Mouse (Mus musculus) embryonic fibroblast, embryonic 13.5 days (primary cell): ENCODE measurements around the gene Drg1.

ENCODE experiments used
- CTCF ChIP-seq: IDR thresholded peaks from 2 replicates; pipeline ENCODE4 v1.5.1; 2011; ENCODE audit warnings: mild to moderate bottlenecking, control low read depth, low read length, moderate library complexity, borderline replicate concordance; ENCODE audit not compliant: insufficient read depth
- POLR2A ChIP-seq: IDR thresholded peaks from 2 replicates; pipeline ENCODE4 v1.6.1; 2011; ENCODE audit warnings: low read depth, mild to moderate bottlenecking, control low read depth, low read length, moderate library complexity

DNA sequence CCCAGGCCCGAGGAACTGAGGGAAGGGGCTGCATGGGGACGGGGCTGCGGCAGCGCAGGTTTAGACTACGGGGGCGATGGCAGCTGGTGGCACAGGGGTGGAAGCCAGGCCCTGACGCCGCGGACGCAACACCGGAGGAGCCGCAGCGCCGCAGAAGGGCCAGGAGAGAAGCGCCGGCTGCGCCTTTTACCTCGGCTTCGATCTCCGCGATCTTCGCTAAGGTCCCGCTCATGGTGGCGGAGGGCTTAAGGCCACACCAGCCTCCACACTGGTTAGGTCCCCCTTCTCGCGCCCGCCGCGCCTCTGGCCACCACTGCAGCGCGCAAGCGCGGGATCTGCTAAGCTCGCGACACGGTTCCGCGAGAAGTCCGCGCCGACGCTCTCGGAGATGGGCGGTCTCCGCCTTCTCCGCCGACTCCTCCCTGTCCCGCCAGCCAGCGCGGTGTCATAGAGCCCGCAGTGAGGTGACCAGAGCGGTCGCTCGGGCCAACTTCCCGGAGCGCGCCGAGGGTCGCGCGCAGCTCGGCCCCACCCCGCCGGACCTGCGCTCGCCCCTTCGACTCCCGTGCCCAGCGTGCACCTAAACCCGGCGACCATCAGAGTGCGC lies at the start of gene Drg1:
- no peak for TF ChIP-seq CTCF
- peak; percentile 92 for TF ChIP-seq POLR2A
